Mouse (Mus musculus): ENCODE results near the gene Gm49673.
"Not testable (repeated sequence)": the region's sequence is repeated elsewhere in the genome, so short reads cannot be mapped to it uniquely, and the experiment has no call there.

The Gm49673 gene

GRCm38 (mm10) chr17:8036976-8037375 is 110.6 kb downstream of the Gm49673 start:
- H3K36me3 ChIP-seq (ENCODE audit: control insufficient read depth, insufficient read depth, low read length, poor library complexity, severe bottlenecking); H3K27me3 ChIP-seq (ENCODE audit: control insufficient read depth, insufficient read depth, low read length, poor library complexity, severe bottlenecking); DNase-seq (ENCODE audit: low read depth, low spot score): not testable (repeated sequence)

Data from splenic B cell, adult 2 months (primary cell).